In the genomic region with DNA sequence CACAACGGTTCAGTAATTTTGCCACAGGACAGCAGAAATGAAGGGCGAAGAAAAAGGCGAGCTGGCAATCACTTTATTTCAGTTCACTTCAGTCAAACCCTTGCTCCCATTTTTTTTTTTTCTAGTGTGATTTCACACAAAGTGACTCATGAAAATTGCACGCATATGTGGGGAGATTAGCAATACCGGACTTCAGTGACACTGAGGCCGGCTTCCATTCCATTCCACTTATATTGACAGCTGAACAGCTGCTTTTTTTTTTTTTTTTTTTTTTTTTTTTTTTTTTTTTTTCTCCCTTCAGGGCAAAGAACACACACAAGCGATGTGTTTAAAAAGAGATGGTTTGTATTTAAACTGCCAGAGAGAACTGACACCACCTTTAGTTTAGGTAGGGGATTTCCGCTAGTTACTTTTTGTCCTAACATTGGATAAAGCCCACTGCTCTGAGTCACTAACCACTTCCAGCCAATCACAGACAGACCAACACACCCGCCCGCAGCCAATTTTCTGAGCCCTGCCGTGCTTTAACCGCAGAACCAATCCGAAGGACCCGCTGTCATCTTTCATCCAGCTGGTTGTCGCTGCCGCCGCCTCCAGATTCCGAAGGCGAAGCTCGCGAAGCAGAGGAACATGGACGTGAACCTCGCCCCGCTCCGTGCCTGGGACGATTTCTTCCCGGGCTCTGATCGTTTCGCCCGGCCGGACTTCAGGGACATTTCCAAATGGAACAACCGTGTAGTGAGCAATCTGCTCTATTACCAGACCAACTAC, we compare ENCODE assay signal across 8 mouse cellular contexts. TPM values are rescaled to one million over a fixed set of nuclear protein-coding genes. Genes with fewer than 3 reads are reported as not detected.
DNase-seq lines count a peak whose midpoint lies in the region; ATAC-seq and TF ChIP-seq lines count a peak whose summit lies in the region.

Arl6ip5 (plus strand) TSS at position 499 of the 771 bp plus-strand sequence.

- TF ChIP-seq POLR2A in lung, adult 2 months (IDR thresholded peaks at IDR 0.05; ENCODE audit: borderline replicate concordance, extremely low read depth, low read depth, low read length): peak; percentile 88; the same call in 1 of the 2 replicates
- TF ChIP-seq POLR2A in thymus, adult 2 months (IDR thresholded peaks at IDR 0.05; ENCODE audit: control insufficient read depth, extremely low read depth, insufficient read depth, low read length, poor library complexity): peak; percentile 82

- no peaks in the 10 kb centered on the region for H3K27me3 ChIP-seq in forebrain, embryonic 15.5 days
- H3K27me3 ChIP-seq in thymus, adult 2 months (ENCODE audit: control insufficient read depth, insufficient read depth, low read length): no peaks in the 10 kb centered on the region

- no peaks in the 10 kb centered on the region for H3K9me3 ChIP-seq in ES-E14 (ENCODE audit: control insufficient read depth, insufficient read depth, low read depth, low read length)
- H3K9me3 ChIP-seq in forebrain, embryonic 15.5 days: no peaks in the 10 kb centered on the region

- TF ChIP-seq CTCF in lung, adult 2 months (IDR thresholded peaks at IDR 0.05; ENCODE audit: insufficient read depth, low read length): no peak
- no peak for TF ChIP-seq CTCF in thymus, adult 2 months (IDR thresholded peaks at IDR 0.05; ENCODE audit: borderline replicate concordance, control insufficient read depth, extremely low read depth, insufficient read depth, low read length, poor library complexity)

- H3K27ac ChIP-seq in ES-E14 (ENCODE audit: insufficient read depth, low read depth, low read length, poor library complexity, severe bottlenecking): peak within 1 kb of the TSS; percentile 45
- H3K27ac ChIP-seq in forebrain, embryonic 15.5 days (replicated peaks): peak within 1 kb of the TSS; percentile 58
- peak within 1 kb of the TSS; percentile 88 for H3K27ac ChIP-seq in thymus, adult 2 months (ENCODE audit: control insufficient read depth, insufficient read depth, low read length)

- peak within 1 kb of the TSS; percentile 92 for H3K9ac ChIP-seq in ES-E14 (ENCODE audit: insufficient read depth, low read depth, low read length, poor library complexity, severe bottlenecking)
- H3K9ac ChIP-seq in forebrain, embryonic 15.5 days (replicated peaks): peak within 1 kb of the TSS; percentile 75

- peaks cover 1 to 3% of the 10 kb centered on the region in 2 experiments; a peak in 2 of 4 replicates for H3K4me1 ChIP-seq in ES-E14 (ENCODE audit: control insufficient read depth in 2 of 2, insufficient read depth in 2 of 2, low read length in 2 of 2, poor library complexity in 1 of 2)
- H3K4me1 ChIP-seq in forebrain, embryonic 15.5 days: peaks cover 26% of the 10 kb centered on the region
- H3K4me1 ChIP-seq in lung, adult 2 months (ENCODE audit: control insufficient read depth, insufficient read depth, low read length): peaks cover 13% of the 10 kb centered on the region
- peaks cover 12% of the 10 kb centered on the region for H3K4me1 ChIP-seq in thymus, adult 2 months (replicated peaks; ENCODE audit: control insufficient read depth, insufficient read depth, low read length)

- in situ Hi-C loops in ES-E14 (cut with MboI; ENCODE audit: low sequenced_read_pairs in 2 of 2, unreplicated experiment in 2 of 2): no loop called here

- H3K4me2 ChIP-seq in forebrain, embryonic 15.5 days (replicated peaks): peak within 1 kb of the TSS; percentile 60

- intact Hi-C loops in heart, postnatal 25 days (cut with DNase I): loop anchor here (5.0 kb wide), 1 partner anchor 42 kb away; the partner anchor contains the start of gene Lmod3

- no peaks in the 10 kb centered on the region for H3K36me3 ChIP-seq in ES-E14 (ENCODE audit: control insufficient read depth, insufficient read depth, low read length, poor library complexity, severe bottlenecking)
- H3K36me3 ChIP-seq in forebrain, embryonic 15.5 days: no peaks in the 10 kb centered on the region
- H3K36me3 ChIP-seq in thymus, adult 2 months (ENCODE audit: control insufficient read depth, insufficient read depth, low read length): no peaks in the 10 kb centered on the region

- peak; percentile 78 for ATAC-seq in forebrain, embryonic 15.5 days (replicated peaks)
- ATAC-seq in neutrophil, adult 5-6 weeks (ENCODE audit: extremely low read depth, insufficient number of reproducible peaks, low FRiP score, poor library complexity, severe bottlenecking): peak; percentile 81

- peak; percentile 86 for DNase-seq in ES-E14 (ENCODE audit: low read depth, low spot score)
- peak; percentile 81 for DNase-seq in cerebellum, adult 11-12 months
- peak; percentile 83 for DNase-seq in heart, postnatal 25 days (ENCODE audit: low spot score)
- peak; percentile 89 to 94 for DNase-seq in layer of hippocampus, adult 18-20 months (ENCODE audit: low spot score in 2 of 2)
- DNase-seq in lung, adult 2 months: peak; percentile 80
- DNase-seq in thymus, adult 2 months: peak; percentile 89

- 8% methylated on average over 32 of the region's 32 CpGs for WGBS in forebrain, embryonic 15.5 days
- WGBS in lung, adult 2 months: 6% methylated on average over 32 of the region's 32 CpGs
- 7% methylated on average over 32 of the region's 32 CpGs for WGBS in thymus, adult 2 months

- peak within 1 kb of the TSS; percentile 89 to 97 for H3K4me3 ChIP-seq in ES-E14 (ENCODE audit: insufficient read depth in 1 of 2, low read depth in 1 of 2, low read length in 2 of 2, poor library complexity in 1 of 2, severe bottlenecking in 1 of 2)
- peak within 1 kb of the TSS; percentile 73 for H3K4me3 ChIP-seq in forebrain, embryonic 15.5 days
- peak within 1 kb of the TSS; percentile 96 for H3K4me3 ChIP-seq in lung, adult 2 months (replicated peaks; ENCODE audit: extremely low read depth, low read depth, low read length)
- H3K4me3 ChIP-seq in thymus, adult 2 months (ENCODE audit: control insufficient read depth, insufficient read depth, low read length): peak within 1 kb of the TSS; percentile 88

TF ChIP-seq in ES-E14, 5 proteins besides CTCF, POLR2A, EP300 and RAD21:
- peak; percentile 97 for TF ChIP-seq ZNF384 (IDR thresholded peaks at IDR 0.05; ENCODE audit: low read depth, low read length)
- 0 out of 2 replicates have a peak, but pooled peaks have one; percentile 19 for TF ChIP-seq CHD2 (IDR thresholded peaks at IDR 0.05; ENCODE audit: low read depth, low read length)
- peak; percentile 40; the same call in 1 of the 2 replicates for TF ChIP-seq HCFC1 (IDR thresholded peaks at IDR 0.05; ENCODE audit: borderline replicate concordance, insufficient read depth, low read length)
- TF ChIP-seq MAFK (IDR thresholded peaks at IDR 0.05; ENCODE audit: insufficient read depth, low read depth, low read length): no peak
- no peak for TF ChIP-seq ZC3H11A (IDR thresholded peaks at IDR 0.05; ENCODE audit: borderline replicate concordance, low read depth, low read length)

RNA-seq across cellular contexts. Expression of gene Arl6ip5, which starts in this region (rescaled TPM):
- 46.5 and 64.5 TPM in 2 replicates for total RNA-seq in ES-E14 (2012; rRNA removed)
- polyA plus RNA-seq in forebrain, embryonic 15.5 days (2015; fragmentation: Nextera tagmentation; extraction: Ambion mirVana): 111 and 114 TPM in 2 replicates
- total RNA-seq in heart, postnatal 25 days (2021): 100 to 1,000 TPM; 114 to 127 TPM
- total RNA-seq in layer of hippocampus, adult 18-20 months (2021): 100 to 1,000 TPM; 179 to 187 TPM
- polyA plus RNA-seq in lung, adult 2 months (2012; rRNA removed): 63.2 and 80.0 TPM in 2 replicates
- 65.2 and 66.6 TPM in 2 replicates for total RNA-seq in neutrophil, adult 5-6 weeks (2017)
- polyA plus RNA-seq in thymus, adult 2 months (2012; rRNA removed): 97.8 and 102 TPM in 2 replicates

Comparison
In these comparisons a context has a peak if more than half of its experiments do, and no peak if none do; other contexts are left out.
1. Peak in every context shown above with its lines: DNase-seq, ATAC-seq, H3K4me3 ChIP-seq and H3K27ac ChIP-seq.